Mouse (Mus musculus) testis, adult 2 months (tissue): ENCODE measurements at regions not wholly inside any gene's neighbourhood (a gene's known extent, or its start where the extent isn't known, plus 50 kb on each side); places are given as distances from the start of the nearest gene placed in this dataset.

Experiments
- CTCF ChIP-seq: fragments of 200-500 bp; IDR thresholded peaks from 2 replicates; pipeline ENCODE4 v1.5.1; 2012; ENCODE audit warnings: low read depth, mild to moderate bottlenecking, inconsistent platforms, low read length, moderate library complexity; ENCODE audit not compliant: control insufficient read depth, insufficient read depth, insufficient replicate concordance
- POLR2A ChIP-seq: fragments of 200-500 bp; IDR thresholded peaks from 2 replicates; pipeline ENCODE4 v1.6.1; 2012; ENCODE audit warnings: low read depth, mild to moderate bottlenecking, inconsistent platforms, low read length, moderate library complexity; ENCODE audit not compliant: control insufficient read depth

DNA sequence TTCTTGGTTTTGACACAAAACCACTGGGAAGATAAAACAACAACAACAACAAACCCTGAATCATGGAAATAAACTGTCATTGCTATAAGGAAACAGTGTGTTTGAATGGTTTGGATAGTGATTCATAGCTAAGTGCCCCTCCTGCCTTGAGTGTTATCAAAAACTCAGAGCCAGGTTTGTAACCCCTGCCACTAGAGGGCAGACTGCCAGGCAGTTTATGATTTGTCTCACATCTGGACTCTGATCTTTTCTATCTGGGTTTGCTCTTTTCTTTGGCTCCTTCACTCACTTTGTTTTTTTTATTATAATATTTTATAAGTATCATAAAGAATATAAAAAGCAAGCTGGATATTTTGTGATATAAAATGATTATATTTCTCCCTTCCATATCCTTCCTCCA, 400.1 kb upstream of the Fam92a start:
- TF ChIP-seq CTCF, result no peak
- no peak for TF ChIP-seq POLR2A
